Mouse (Mus musculus): Measurements from ENCODE around the gene Amy2a2.
"Not testable (repeated sequence)": the region's sequence is repeated elsewhere in the genome, so short reads cannot be mapped to it uniquely, and the experiment has no call there.

Amy2a2 gene

GRCm38 (mm10) chr3:113356558-113356957 lies at the start of gene Amy2a2:
Amy2a2 (minus strand) TSS chr3:113356658.
- DNase-seq (ENCODE audit: extremely low spot score) = not testable (repeated sequence)

DNA sequence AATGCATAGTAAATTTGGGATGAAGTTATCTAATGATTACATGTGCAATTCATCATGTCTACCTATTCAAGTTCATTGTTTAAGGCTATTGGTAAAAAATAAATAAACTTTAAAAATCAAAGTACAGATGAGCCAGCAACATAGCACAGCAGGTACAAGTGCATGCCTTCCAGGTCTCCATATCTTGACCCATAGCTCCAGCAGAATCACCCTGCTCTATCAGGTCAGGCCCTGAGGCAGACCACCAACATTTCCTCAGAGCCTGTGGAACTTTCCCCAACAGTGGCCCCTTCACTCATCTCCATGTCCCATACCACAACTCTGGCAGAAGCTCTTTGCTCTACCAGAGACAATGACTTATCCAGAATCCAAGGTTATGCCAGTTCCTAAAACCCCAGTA lies 11.0 kb downstream of the Amy2a2 start:
- not testable (repeated sequence) for DNase-seq (ENCODE audit: extremely low spot score)

DNA sequence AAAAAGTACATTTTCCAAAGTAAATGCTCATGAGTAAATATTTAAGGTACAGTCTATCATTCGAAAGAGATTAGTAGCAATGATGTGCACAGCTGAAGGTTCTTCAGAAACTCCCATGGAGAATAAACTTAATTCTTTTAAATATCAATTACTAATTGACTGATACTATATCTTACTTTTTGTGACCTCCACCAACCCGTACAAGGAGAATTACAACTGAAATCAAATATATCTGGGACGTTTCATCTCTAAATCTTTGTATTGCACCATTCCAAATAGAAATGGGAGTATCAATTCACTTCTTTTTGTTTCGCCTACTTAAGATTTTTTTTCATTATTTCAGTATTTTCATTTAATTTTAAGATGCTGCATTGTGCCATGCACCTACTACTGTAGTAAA lies 32.5 kb downstream of the Amy2a2 start, which contains the start of gene Amy2a3:
Amy2a3 (minus strand) TSS at position 101 of the 400 bp plus-strand sequence.
- not testable (repeated sequence) for DNase-seq (ENCODE audit: extremely low spot score)

DNA sequence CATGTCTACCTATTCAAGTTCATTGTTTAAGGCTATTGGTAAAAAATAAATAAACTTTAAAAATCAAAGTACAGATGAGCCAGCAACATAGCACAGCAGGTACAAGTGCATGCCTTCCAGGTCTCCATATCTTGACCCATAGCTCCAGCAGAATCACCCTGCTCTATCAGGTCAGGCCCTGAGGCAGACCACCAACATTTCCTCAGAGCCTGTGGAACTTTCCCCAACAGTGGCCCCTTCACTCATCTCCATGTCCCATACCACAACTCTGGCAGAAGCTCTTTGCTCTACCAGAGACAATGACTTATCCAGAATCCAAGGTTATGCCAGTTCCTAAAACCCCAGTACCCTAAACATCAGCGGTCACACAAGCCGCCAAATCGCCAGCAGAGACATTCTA lies 43.5 kb downstream of the Amy2a2 start:
- not testable (repeated sequence) for DNase-seq (ENCODE audit: extremely low spot score)
